Mouse (Mus musculus): ENCODE measurements around the gene Lrrc27. TPM values are rescaled to one million over a fixed set of nuclear protein-coding genes. Genes with fewer than 3 reads are reported as not detected.

The Lrrc27 gene
- total RNA-seq, 2 experiments from 2014 or later = 6.4 TPM

GRCm38 (mm10) chr7:139233714-139234113, 20.9 kb downstream of the Lrrc27 start:
- DNase-seq (ENCODE audit: low spot score in 2 of 2) = peak; percentile 78 to 83
- intact Hi-C loops (cut with DNase I) = loop anchor here (1.0 to 10.0 kb wide), 3 partner anchors 66 to 239 kb away; partner anchors contain the start of gene Inpp5a

DNA sequence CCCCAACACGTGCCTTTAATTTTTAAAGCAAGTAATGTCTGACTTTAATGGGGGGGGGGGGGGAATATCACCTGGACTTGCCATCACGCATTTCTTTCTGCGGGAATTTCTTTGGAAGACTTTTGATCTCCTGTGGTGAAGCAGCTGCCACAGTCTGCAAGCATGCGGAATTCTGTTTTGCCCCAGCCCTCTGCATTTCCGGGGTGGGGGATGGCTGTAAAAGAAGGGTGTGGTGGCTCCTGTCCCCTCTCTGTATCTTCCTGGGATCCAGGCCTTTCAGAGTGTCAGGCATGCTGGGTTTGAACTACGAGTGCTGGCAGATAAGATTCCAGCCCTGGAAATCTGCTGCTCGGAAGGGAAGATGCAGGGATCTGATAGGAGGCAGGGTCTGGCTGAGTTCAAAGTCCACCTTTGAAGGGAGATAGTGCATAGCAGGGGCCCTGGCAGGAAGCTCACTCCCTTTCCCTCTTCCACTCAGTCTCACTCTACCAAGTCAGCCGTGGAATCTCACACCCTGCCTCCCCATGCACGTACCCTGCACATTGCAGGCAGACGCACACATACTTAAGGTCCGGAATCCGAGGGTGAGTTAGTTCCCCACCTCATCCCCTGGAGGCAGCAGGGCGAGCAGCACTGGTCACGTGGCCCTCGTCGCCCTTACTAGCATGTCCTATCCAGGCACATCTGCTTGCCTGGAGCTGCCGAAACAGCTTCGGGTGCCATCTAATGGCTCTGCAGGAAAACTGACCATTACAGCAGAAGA, 21.8 kb downstream of the Lrrc27 start:
- no peak for DNase-seq (ENCODE audit: low spot score in 2 of 2)
- intact Hi-C loops (cut with DNase I) = loop anchor here (2.0 to 10.0 kb wide), 2 partner anchors 150 to 238 kb away; partner anchors contain the start of gene Inpp5a

DNA sequence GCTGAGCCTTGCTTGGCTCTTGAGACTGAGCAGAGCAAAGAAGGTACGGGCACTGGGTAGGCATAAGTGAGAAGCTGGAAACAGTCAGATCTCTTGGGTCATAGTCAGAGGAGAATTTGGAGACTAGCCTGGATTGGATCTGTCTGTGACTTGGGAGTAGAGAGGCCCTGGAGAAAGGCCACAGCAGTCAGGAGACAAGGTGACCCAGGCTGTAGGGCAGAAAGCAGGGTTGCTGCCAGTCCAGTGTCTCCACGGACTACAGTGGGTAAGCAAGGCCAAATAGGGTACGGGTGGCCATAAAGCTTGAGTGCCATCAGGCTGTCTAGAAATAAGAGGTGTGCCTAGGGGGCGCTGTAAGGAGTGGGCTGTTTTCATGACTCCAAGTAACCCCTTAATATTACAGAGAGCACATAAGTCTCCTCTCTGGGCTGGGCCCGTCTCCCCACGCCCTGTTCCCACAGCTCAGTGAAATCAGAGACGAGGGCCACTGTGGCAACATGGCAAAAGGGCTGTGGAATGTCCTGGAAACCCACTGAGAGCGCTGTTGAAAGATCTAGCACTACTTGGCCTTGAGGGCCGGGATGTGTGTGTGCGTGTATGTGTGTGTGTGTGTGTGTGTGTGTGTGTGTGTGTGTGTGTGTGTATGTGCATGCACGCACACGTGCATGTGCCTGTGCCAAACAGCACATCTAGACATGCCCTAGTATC, 23.0 kb downstream of the Lrrc27 start:
- DNase-seq (ENCODE audit: low spot score in 2 of 2) = no peak
- intact Hi-C loops (cut with DNase I) = loop anchor here (2.0 to 10.0 kb wide), 2 partner anchors 149 to 237 kb away; partner anchors contain the start of gene Inpp5a

DNA sequence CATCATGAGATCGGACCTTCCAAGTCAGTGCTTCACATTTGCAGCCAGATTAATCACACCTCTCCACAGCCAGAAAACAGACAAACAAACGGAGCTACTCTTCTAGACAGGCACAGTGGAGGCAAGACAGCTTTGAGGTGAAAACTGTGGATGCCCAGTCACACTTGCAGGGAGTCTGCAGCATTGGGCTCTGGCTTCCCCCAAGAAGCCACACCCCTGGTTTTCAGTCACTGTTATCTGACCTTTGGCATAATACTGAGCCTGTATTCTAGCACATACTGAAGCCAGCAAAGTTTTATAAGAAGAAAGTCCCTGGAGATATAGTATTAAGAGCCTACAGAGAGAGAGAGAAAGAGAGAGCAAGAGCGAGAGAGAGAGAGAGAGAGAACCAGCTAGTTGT, 26.6 kb downstream of the Lrrc27 start:
- no peak for DNase-seq (ENCODE audit: low spot score in 2 of 2)
- intact Hi-C loops (cut with DNase I) = loop anchor here (10.0 kb wide), 1 partner anchor 145 kb away; the partner anchor contains the start of gene Inpp5a

DNA sequence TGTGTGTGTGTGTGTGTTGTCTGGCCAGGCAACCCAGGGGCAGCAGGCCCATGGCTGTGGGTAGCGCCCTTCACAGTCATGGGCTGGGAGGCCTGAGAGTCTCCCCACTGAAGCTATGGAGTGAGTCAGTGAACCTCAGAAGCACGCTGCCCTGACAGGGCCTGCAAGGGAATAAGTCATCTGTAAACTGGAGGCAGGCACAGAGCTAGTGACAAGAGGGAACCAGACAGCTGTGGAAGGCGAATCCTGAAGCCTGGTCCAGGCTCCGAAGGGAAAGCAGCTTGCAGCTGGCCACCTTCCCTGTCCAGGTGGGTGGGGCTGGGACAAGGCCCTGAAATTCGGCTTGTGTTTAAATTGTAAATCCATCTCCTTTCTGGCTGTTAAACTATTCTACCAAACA, 33.3 kb downstream of the Lrrc27 start:
- no peak for DNase-seq (ENCODE audit: low spot score in 2 of 2)
- intact Hi-C loops (cut with DNase I) = no loop called here

- intact Hi-C loops (cut with DNase I) = no loop called here
- DNase-seq (ENCODE audit: low spot score in 2 of 2) = peak; percentile 70 to 74
Observed at GRCm38 (mm10) chr7:139246931-139247880, 34.4 kb downstream of the Lrrc27 start.

GRCm38 (mm10) chr7:139247881-139248614, 35.3 kb downstream of the Lrrc27 start, which contains the start of gene Pwwp2b:
Pwwp2b (plus strand) TSS chr7:139248482.
- intact Hi-C loops (cut with DNase I) = no loop called here
- peak; percentile 73 to 84 for DNase-seq (ENCODE audit: low spot score in 2 of 2)

- no peak for DNase-seq (ENCODE audit: low spot score in 2 of 2)
- intact Hi-C loops (cut with DNase I) = no loop called here
Observed at GRCm38 (mm10) chr7:139248615-139249405, 36.0 kb downstream of the Lrrc27 start.

- DNase-seq (ENCODE audit: low spot score in 2 of 2) = no peak
- intact Hi-C loops (cut with DNase I) = no loop called here
Observed at GRCm38 (mm10) chr7:139249406-139250210, 36.8 kb downstream of the Lrrc27 start.

DNA sequence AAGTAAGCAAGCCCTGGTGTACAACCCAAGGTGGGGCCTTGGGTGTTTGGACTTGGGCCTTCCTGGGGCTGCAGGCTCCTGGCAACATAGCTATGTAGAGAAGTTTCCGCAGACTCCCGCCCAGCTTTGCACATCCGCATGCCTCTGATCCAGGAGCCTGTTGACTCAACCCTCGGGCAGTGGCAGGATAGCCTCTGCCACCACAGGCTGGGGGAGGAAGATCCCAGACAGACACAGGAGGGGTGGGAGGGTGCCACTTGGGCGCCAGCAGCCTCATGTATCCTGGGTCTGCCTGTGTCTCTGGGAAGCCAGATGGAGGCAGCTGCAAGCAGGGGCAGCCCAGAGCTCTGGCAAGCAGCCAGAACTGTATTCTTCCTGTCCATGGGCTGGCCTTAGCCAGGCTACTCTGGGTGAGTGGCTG, 39.1 kb downstream of the Lrrc27 start:
- intact Hi-C loops (cut with DNase I) = no loop called here
- DNase-seq (ENCODE audit: low spot score in 2 of 2) = no peak

DNA sequence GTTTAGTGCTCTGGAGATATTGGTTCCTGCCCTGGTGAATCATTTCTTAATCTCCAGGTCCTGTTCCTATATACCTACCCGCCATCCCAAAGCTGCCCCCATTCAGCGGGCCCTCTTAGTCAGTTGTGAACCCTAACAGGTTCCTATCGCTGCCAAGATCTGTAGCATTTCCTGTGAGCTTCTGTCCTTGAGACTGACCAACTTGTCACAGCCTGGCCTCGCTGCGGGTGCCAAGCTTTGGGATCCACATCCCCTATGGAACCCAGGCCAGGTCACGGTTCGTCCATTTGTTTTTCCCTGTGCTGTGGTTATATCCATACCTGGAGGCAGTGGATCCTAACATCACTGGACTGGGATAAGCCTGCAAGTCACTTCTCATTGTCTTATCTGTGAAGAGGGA, 39.8 kb downstream of the Lrrc27 start:
- DNase-seq (ENCODE audit: low spot score in 2 of 2) = no peak
- intact Hi-C loops (cut with DNase I) = no loop called here

GRCm38 (mm10) chr7:139252986-139253385, 40.2 kb downstream of the Lrrc27 start:
- no peak for DNase-seq (ENCODE audit: low spot score in 2 of 2)
- intact Hi-C loops (cut with DNase I) = no loop called here

- no peak for DNase-seq (ENCODE audit: low spot score in 2 of 2)
- intact Hi-C loops (cut with DNase I) = no loop called here
Observed at GRCm38 (mm10) chr7:139253462-139253861, 40.7 kb downstream of the Lrrc27 start.

- intact Hi-C loops (cut with DNase I) = no loop called here
- no peak for DNase-seq (ENCODE audit: low spot score in 2 of 2)
Observed at GRCm38 (mm10) chr7:139254626-139255025, 41.8 kb downstream of the Lrrc27 start.

DNA sequence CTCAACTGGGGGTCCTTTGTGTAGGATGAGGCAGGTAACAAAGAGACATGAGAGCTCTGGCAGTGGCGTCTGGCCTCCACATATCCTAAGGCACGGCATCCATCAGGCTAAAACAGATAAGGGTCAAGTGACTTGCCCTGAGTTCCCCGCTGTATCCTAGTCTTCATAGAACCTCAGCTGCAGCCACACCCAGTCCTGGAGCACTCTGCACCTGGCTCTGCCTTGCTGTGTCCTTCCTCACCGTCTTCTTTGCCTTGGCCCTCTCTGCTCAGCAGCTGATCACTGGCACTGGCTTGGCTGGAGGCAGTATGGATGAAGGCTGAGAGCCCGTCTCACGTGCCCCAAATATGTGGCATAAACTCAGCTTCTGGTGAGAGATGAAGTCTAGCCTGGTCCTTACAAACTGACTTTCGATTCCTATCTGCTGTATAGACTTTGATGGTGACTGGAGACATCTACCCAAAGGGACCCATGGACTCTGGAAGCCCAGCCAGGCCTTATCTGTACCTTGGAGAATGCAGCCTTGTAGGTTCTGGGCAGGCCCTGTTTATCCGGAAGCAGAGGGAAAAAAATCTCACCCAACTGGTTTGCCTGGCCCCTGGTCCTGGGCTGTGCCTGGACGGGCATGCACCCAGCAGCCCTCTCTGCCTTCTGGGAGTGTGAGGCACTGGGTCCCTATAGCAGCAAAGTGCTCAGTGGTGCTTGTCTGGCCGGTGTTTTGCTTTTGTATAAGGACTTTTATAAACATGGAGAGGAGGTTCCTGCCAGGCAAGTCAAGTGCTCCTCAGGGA, 45.2 kb downstream of the Lrrc27 start:
- intact Hi-C loops (cut with DNase I) = no loop called here
- no peak for DNase-seq (ENCODE audit: low spot score in 2 of 2)

GRCm38 (mm10) chr7:139264337-139264736, 51.5 kb downstream of the Lrrc27 start:
- intact Hi-C loops (cut with DNase I) = no loop called here
- DNase-seq (ENCODE audit: low spot score in 2 of 2) = no peak

DNA sequence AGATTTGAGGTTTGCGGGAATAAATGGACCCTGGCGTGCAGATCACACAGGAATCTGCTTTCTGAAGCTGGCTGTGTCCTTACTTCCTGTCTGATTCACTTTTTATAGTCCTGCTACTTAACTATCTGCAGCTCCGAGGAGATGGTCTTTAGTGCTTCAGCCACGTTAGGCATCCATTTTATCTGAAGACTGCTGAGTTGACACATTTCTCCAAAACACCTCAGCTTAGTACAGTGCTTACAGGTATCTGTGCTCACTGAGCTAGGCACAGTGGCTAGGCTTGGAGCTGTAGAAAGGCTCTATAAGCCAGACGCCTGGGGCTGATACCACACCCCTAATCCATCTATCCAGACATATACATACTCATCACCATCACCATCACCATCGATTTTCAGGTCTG, 52.8 kb downstream of the Lrrc27 start:
- intact Hi-C loops (cut with DNase I) = no loop called here
- no peak for DNase-seq (ENCODE audit: low spot score in 2 of 2)

Measured in left cerebral cortex, postnatal 36 days (tissue).